Mouse (Mus musculus) heart, adult 10 weeks (tissue): Measurements from ENCODE around the gene Lelp1. TPM values are rescaled to one million over a fixed set of nuclear protein-coding genes. Genes with fewer than 3 reads are reported as not detected.

Source experiments
- polyA plus RNA-seq: library from polyadenylated mRNA; stranded (reverse); fragments of 350-450 nt; fragmentation: Illumina TruSeq; extraction: RNeasy Lipid Tissue Mini Kit (QIAGEN cat#74804); gene quantifications from one replicate; pipeline ENCODE4 v1.2.3, GENCODE M21; 2014; ENCODE audit warnings: low read depth, low replicate concordance

Gene Lelp1
- not detected for polyA plus RNA-seq

DNA sequence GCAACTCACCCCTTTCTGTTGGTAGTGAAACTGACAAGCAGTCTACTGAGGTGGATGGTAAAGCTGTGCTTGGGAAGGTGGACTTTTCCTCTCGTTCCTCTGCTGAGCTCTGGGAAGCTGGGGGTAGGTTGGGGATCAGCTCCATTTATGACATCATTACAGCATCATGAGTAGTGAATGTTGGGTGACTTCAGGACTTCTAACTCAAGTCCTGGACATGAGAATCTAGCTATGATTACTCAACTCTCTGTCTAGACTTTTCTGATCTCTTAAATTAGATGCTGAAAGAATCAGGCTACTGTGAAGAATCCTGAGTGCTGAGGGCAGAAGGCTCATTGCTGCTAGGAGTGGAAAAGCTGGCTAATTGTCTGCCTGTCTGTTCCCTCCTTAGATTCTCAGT, at the start of gene Lelp1:
Gene Lelp1, minus strand, starts transcription at position 101 of the 400 bp plus-strand sequence.

DNA sequence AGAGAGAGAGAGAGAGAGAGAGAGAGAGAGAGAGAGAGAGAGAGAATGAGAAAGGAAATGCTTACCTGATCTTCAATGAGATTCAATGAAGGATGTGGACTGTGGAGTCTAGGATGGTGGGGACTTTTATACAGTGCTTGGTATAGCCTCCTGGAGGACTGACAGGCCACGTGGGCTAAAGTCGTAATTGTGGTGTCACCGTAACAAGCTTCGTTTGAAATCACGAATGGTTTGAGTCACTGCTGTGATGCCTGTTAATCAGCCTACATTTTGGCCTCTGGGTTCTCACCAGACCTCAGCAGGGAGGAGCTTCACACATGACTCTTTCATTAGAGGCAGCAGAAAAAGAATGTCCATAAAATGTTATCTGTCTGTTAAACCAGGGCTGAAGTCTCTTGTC, 18.7 kb downstream of the Lelp1 start, which contains the start of gene Prr9:
Gene Prr9, minus strand, starts transcription at position 101 of the 400 bp plus-strand sequence.

Other genes starting within 250 kb of the Lelp1 start
- gene Pglyrp3, start 128.2 kb downstream of the Lelp1 start, polyA plus RNA-seq, result not detected
- not detected for gene Lor, start 59.6 kb downstream of the Lelp1 start, polyA plus RNA-seq
- gene Prr9, start 18.8 kb downstream of the Lelp1 start, polyA plus RNA-seq, result not detected
- gene Sprr2a1, start 73.1 kb upstream of the Lelp1 start, polyA plus RNA-seq, result not detected
- 2.5 TPM for gene Sprr2a2, start 73.2 kb upstream of the Lelp1 start, polyA plus RNA-seq
- not detected for gene Sprr2a3, start 142.7 kb upstream of the Lelp1 start, polyA plus RNA-seq
- not detected for gene Sprr2b, start 173.9 kb upstream of the Lelp1 start, polyA plus RNA-seq
- gene Sprr2d, start 196.4 kb upstream of the Lelp1 start, polyA plus RNA-seq, result not detected
- gene Sprr2e, start 209.4 kb upstream of the Lelp1 start, polyA plus RNA-seq, result not detected
- gene Sprr2f, start 222.4 kb upstream of the Lelp1 start, polyA plus RNA-seq, result not detected
- not detected for gene Sprr2h, start 242.9 kb upstream of the Lelp1 start, polyA plus RNA-seq